Mouse (Mus musculus): ENCODE measurements around the gene Cdyl. TPM values are rescaled to one million over a fixed set of nuclear protein-coding genes. Genes with fewer than 3 reads are reported as not detected.

The Cdyl gene
- polyA plus RNA-seq (2014; fragmentation: Nextera tagmentation; extraction: Ambion mirVana) = 16.1 and 20.2 TPM in 2 replicates

DNA sequence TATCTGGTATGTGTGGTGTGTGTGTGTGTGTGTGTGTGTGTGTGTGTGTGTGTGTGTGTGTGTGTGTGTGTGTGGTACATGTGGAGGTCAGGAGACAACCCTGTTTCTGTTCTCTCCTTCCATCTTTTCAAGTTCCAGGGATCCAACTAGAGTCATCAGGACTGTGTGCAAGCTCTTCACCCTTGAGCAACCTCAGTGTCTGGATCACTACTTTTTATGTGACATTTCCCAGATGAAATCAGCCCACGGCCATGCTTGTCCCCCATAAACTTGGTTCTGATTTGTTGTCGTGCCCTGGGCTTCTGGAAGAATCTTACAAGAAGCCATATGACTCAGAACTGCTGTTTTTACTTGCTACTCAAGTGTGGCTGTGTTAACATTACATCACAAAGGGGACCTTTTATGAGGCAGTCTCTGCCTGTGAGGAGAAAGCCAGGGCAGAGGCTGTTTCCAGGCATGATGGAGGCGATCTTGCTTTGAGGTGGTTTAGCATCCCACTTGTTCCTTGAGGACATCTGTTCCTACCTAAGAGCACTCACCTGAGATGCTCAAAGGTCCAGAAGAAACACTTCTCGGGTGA, at the start of gene Cdyl:
Gene Cdyl, plus strand, starts transcription at position 428 of the 580 bp plus-strand sequence.
- no peak within 1 kb of the TSS for H3K4me3 ChIP-seq (ENCODE audit: low read depth, low read length)
- ATAC-seq (ENCODE audit: insufficient number of reproducible peaks, low FRiP score, low TSS enrichment, low read depth) (no peak), DNase-seq (ENCODE audit: low spot score) (no peak)
- WGBS = 64% methylated on average over 4 of the region's 4 CpGs
- H3K4me2 ChIP-seq (ENCODE audit: low read depth, severe bottlenecking) = no peak within 1 kb of the TSS
- no peaks in the 10 kb centered on the region for H3K36me3 ChIP-seq (ENCODE audit: control insufficient read depth, insufficient read depth, low read length)
- H3K27ac ChIP-seq (replicated peaks; ENCODE audit: low read depth, low read length) = no peak within 1 kb of the TSS
- no peaks in the 10 kb centered on the region for H3K4me1 ChIP-seq (ENCODE audit: control insufficient read depth, insufficient read depth, low read length)
- H3K9ac ChIP-seq (ENCODE audit: low read length) = no peak within 1 kb of the TSS
- no peaks in the 10 kb centered on the region for H3K9me3 ChIP-seq (ENCODE audit: control insufficient read depth, low read length)
- no peaks in the 10 kb centered on the region for H3K27me3 ChIP-seq (ENCODE audit: control insufficient read depth, insufficient read depth, low read length)

DNA sequence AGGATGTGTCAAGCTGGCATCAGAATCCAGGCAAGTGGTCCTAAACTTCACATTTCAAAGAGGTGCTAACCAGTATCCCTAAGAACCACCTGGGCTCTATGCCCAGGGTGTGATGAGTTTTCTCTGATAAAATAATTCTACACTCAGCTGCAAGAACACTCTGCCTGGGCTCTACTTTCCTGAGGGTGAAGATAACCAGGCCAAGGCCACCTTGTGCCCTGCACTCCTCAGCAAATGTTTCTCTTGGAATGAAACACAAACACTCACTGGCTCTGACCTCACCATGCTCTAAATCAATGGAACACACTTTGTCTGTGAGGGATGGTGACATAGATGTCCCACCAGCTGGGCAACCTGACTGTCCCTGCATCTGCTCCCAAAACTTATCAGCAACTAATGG, 48.9 kb upstream of the Cdyl start:
- DNase-seq (ENCODE audit: low spot score) = no peak
- Histone ChIP-seq H3K9ac (ENCODE audit: low read length) (no peak overlapping the region), H3K4me1 (ENCODE audit: control insufficient read depth, insufficient read depth, low read length) (no peaks in the 10 kb centered on the region), H3K4me2 (ENCODE audit: low read depth, severe bottlenecking) (no peak overlapping the region), H3K36me3 (ENCODE audit: control insufficient read depth, insufficient read depth, low read length) (no peaks in the 10 kb centered on the region), H3K9me3 (ENCODE audit: control insufficient read depth, low read length) (no peaks in the 10 kb centered on the region), H3K27ac (replicated peaks; ENCODE audit: low read depth, low read length) (no peak overlapping the region), H3K27me3 (ENCODE audit: control insufficient read depth, insufficient read depth, low read length) (no peaks in the 10 kb centered on the region), H3K4me3 (ENCODE audit: low read depth, low read length) (no peak overlapping the region)
- ATAC-seq (ENCODE audit: insufficient number of reproducible peaks, low FRiP score, low TSS enrichment, low read depth) = no peak

- H3K4me3 ChIP-seq (ENCODE audit: low read depth, low read length) = no peak overlapping the region
- ATAC-seq (ENCODE audit: insufficient number of reproducible peaks, low FRiP score, low TSS enrichment, low read depth) (no peak), DNase-seq (ENCODE audit: low spot score) (no peak)
- no peak overlapping the region for H3K4me2 ChIP-seq (ENCODE audit: low read depth, severe bottlenecking)
- WGBS = 93% methylated on average over 1 of the region's 1 CpGs
- H3K36me3 ChIP-seq (ENCODE audit: control insufficient read depth, insufficient read depth, low read length) = no peaks in the 10 kb centered on the region
- no peaks in the 10 kb centered on the region for H3K27me3 ChIP-seq (ENCODE audit: control insufficient read depth, insufficient read depth, low read length)
- H3K9me3 ChIP-seq (ENCODE audit: control insufficient read depth, low read length) = no peaks in the 10 kb centered on the region
- H3K4me1 ChIP-seq (ENCODE audit: control insufficient read depth, insufficient read depth, low read length) = no peaks in the 10 kb centered on the region
- no peak overlapping the region for H3K9ac ChIP-seq (ENCODE audit: low read length)
- no peak overlapping the region for H3K27ac ChIP-seq (replicated peaks; ENCODE audit: low read depth, low read length)
These were observed 47.1 kb upstream of the Cdyl start for GRCm38 (mm10) chr13:35612506-35612905.

- Histone ChIP-seq H3K27me3 (ENCODE audit: control insufficient read depth, insufficient read depth, low read length) (no peaks in the 10 kb centered on the region), H3K36me3 (ENCODE audit: control insufficient read depth, insufficient read depth, low read length) (no peaks in the 10 kb centered on the region), H3K4me2 (ENCODE audit: low read depth, severe bottlenecking) (no peak overlapping the region), H3K9ac (ENCODE audit: low read length) (no peak overlapping the region), H3K9me3 (ENCODE audit: control insufficient read depth, low read length) (no peaks in the 10 kb centered on the region), H3K4me3 (ENCODE audit: low read depth, low read length) (no peak overlapping the region), H3K27ac (replicated peaks; ENCODE audit: low read depth, low read length) (no peak overlapping the region), H3K4me1 (ENCODE audit: control insufficient read depth, insufficient read depth, low read length) (no peaks in the 10 kb centered on the region)
- ATAC-seq (ENCODE audit: insufficient number of reproducible peaks, low FRiP score, low TSS enrichment, low read depth) (no peak), DNase-seq (ENCODE audit: low spot score) (no peak)
- WGBS = 78% methylated on average over 4 of the region's 4 CpGs
These were observed 44.7 kb upstream of the Cdyl start for GRCm38 (mm10) chr13:35614832-35615479.

GRCm38 (mm10) chr13:35616524-35617099, 43.0 kb upstream of the Cdyl start:
- Histone ChIP-seq H3K4me2 (ENCODE audit: low read depth, severe bottlenecking) (no peak overlapping the region), H3K4me1 (ENCODE audit: control insufficient read depth, insufficient read depth, low read length) (no peaks in the 10 kb centered on the region), H3K9me3 (ENCODE audit: control insufficient read depth, low read length) (no peaks in the 10 kb centered on the region), H3K4me3 (ENCODE audit: low read depth, low read length) (no peak overlapping the region), H3K36me3 (ENCODE audit: control insufficient read depth, insufficient read depth, low read length) (no peaks in the 10 kb centered on the region), H3K27ac (replicated peaks; ENCODE audit: low read depth, low read length) (no peak overlapping the region), H3K9ac (ENCODE audit: low read length) (no peak overlapping the region), H3K27me3 (ENCODE audit: control insufficient read depth, insufficient read depth, low read length) (no peaks in the 10 kb centered on the region)
- ATAC-seq (ENCODE audit: insufficient number of reproducible peaks, low FRiP score, low TSS enrichment, low read depth) (no peak), DNase-seq (ENCODE audit: low spot score) (no peak)
- WGBS = 84% methylated on average over 4 of the region's 4 CpGs

GRCm38 (mm10) chr13:35619356-35619755, 40.3 kb upstream of the Cdyl start:
- no peaks in the 10 kb centered on the region for H3K9me3 ChIP-seq (ENCODE audit: control insufficient read depth, low read length)
- no peak overlapping the region for H3K4me2 ChIP-seq (ENCODE audit: low read depth, severe bottlenecking)
- H3K9ac ChIP-seq (ENCODE audit: low read length) = no peak overlapping the region
- ATAC-seq (ENCODE audit: insufficient number of reproducible peaks, low FRiP score, low TSS enrichment, low read depth) = no peak
- H3K27me3 ChIP-seq (ENCODE audit: control insufficient read depth, insufficient read depth, low read length) = no peaks in the 10 kb centered on the region
- WGBS = 89% methylated on average over 2 of the region's 2 CpGs
- no peak overlapping the region for H3K27ac ChIP-seq (replicated peaks; ENCODE audit: low read depth, low read length)
- H3K4me1 ChIP-seq (ENCODE audit: control insufficient read depth, insufficient read depth, low read length) = no peaks in the 10 kb centered on the region
- no peak overlapping the region for H3K4me3 ChIP-seq (ENCODE audit: low read depth, low read length)
- no peaks in the 10 kb centered on the region for H3K36me3 ChIP-seq (ENCODE audit: control insufficient read depth, insufficient read depth, low read length)
- no peak for DNase-seq (ENCODE audit: low spot score)

- WGBS = 71% methylated on average over 1 of the region's 1 CpGs
- Histone ChIP-seq H3K9ac (ENCODE audit: low read length) (no peak overlapping the region), H3K4me3 (ENCODE audit: low read depth, low read length) (no peak overlapping the region), H3K9me3 (ENCODE audit: control insufficient read depth, low read length) (no peaks in the 10 kb centered on the region), H3K36me3 (ENCODE audit: control insufficient read depth, insufficient read depth, low read length) (no peaks in the 10 kb centered on the region), H3K4me2 (ENCODE audit: low read depth, severe bottlenecking) (no peak overlapping the region), H3K4me1 (ENCODE audit: control insufficient read depth, insufficient read depth, low read length) (no peaks in the 10 kb centered on the region), H3K27ac (replicated peaks; ENCODE audit: low read depth, low read length) (no peak overlapping the region), H3K27me3 (ENCODE audit: control insufficient read depth, insufficient read depth, low read length) (no peaks in the 10 kb centered on the region)
- ATAC-seq (ENCODE audit: insufficient number of reproducible peaks, low FRiP score, low TSS enrichment, low read depth) (no peak), DNase-seq (ENCODE audit: low spot score) (no peak)
These were observed 38.9 kb upstream of the Cdyl start for GRCm38 (mm10) chr13:35620756-35621155.

DNA sequence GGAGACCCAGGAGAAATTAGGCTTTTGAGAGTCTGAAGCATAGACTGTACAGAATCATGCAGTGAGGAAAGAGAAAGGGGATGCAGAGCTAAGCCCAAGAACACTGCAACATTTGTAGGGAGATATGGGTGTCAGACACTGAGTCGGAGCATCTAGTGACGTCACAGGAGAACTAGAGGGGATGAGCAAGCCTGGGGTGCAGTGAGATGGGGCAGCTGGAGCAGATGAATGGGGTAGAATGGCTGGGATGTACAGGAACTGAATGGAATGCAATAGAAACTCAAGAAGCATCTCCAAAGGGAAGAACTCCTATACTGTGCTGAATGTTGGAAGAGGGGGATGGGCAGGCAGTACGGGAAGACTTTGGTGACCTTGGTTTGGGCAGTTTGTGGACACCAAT, 34.8 kb upstream of the Cdyl start:
- WGBS = 87% methylated on average over 3 of the region's 3 CpGs
- H3K27ac ChIP-seq (replicated peaks; ENCODE audit: low read depth, low read length) = no peak overlapping the region
- no peaks in the 10 kb centered on the region for H3K36me3 ChIP-seq (ENCODE audit: control insufficient read depth, insufficient read depth, low read length)
- H3K27me3 ChIP-seq (ENCODE audit: control insufficient read depth, insufficient read depth, low read length) = no peaks in the 10 kb centered on the region
- no peak for DNase-seq (ENCODE audit: low spot score)
- H3K9me3 ChIP-seq (ENCODE audit: control insufficient read depth, low read length) = no peaks in the 10 kb centered on the region
- no peak for ATAC-seq (ENCODE audit: insufficient number of reproducible peaks, low FRiP score, low TSS enrichment, low read depth)
- no peak overlapping the region for H3K9ac ChIP-seq (ENCODE audit: low read length)
- H3K4me3 ChIP-seq (ENCODE audit: low read depth, low read length) = no peak overlapping the region
- H3K4me2 ChIP-seq (ENCODE audit: low read depth, severe bottlenecking) = no peak overlapping the region
- no peaks in the 10 kb centered on the region for H3K4me1 ChIP-seq (ENCODE audit: control insufficient read depth, insufficient read depth, low read length)

Measured in limb, embryonic 11.5 days (tissue).